Mouse (Mus musculus): ENCODE data around the gene Abca13.

Abca13 gene

DNA sequence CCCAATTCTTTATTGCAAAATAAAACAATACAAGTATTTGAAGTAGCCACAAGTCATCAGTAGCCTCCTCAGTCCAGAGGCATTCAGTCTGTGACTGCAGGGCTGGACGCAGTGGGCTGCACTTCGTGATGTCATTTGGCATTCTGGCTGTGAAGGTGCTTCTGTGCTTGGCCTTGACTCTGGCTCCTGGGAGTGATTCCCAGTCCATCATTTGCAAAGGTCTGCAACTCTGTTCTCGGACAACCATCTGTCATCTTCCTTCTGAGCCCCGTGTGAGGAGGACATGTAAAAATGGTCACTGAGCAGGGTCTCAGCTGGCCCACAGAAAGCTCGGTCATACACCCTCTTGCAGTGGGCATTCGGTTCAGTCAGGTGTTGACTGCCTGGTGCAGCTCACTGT lies 345.1 kb downstream of the Abca13 start:
- no peak for DNase-seq

DNA sequence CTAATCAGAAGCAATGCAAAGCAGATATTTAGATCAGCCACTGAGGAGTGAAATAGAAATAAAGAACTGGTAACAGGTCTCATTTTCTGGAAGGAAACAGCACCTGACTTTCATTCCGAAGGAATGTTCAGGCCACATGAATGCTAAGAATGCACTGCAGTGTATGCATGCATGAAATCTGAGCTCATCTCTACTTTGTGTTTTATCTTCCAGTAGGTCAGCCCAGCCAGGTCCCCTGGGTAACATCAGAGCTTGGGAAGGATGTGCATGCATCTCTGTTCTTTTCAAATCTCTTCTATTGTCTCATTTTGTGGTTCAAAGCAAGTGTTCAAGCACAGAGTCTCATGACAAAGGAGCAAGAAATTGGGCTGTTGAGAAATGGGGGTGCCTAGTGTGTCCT lies 346.6 kb downstream of the Abca13 start:
- DNase-seq = no peak

DNA sequence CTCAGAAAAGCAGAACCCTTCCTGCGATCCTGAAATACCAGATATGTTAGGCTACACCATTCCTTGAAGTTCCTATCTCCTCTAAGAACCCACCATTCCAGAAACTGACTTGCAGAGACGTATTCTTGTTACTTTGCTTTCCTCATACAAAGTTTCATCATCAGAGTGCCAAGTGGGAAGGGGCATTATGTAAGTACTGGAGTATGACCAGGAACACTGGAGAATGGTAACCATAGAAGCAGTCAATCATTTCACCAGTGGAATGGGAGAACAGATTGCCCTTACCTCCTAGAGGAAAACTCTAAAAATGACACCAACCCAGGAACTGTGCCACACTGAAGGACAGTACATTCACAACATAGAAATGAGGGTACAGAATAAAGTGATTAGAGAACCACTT lies 368.3 kb downstream of the Abca13 start:
- no peak for DNase-seq

DNA sequence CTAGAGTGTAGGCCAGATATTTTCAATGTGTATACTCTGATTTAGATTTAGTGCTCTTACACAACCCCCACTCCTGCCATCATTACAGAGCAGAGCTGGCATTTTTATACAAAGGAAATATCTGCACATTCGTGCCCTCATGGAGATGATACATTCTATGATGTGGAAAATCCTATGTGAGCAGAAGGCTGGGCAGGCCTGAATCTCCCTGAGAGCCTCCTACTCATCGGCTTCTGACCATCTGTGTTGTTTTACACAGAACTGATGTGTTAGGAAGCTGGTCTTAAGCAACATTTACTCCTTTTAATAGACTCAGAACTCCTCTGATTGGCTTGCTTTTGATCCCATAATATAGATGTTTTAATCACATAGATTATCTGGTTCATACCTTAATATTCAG lies 376.6 kb downstream of the Abca13 start:
- DNase-seq = no peak

DNA sequence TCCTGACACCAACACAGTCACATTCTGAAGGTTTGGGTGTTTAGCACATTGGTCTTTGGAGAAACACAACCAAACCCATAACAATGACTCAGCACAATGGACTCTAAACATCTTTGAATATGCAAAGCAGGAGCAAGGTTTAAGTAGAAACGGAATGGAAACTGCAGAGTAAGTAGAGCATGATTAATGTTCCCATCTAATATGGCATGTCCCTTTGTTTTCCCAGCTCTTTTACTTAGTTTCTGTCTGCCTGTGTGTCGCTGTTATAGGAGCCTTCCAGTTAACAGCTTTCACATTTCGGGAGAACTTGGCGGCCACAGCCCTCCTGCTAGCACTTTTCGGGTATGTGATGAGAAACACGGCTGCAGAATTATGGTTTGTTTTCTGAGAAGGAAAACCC lies 378.6 kb downstream of the Abca13 start:
- no peak for DNase-seq

DNA sequence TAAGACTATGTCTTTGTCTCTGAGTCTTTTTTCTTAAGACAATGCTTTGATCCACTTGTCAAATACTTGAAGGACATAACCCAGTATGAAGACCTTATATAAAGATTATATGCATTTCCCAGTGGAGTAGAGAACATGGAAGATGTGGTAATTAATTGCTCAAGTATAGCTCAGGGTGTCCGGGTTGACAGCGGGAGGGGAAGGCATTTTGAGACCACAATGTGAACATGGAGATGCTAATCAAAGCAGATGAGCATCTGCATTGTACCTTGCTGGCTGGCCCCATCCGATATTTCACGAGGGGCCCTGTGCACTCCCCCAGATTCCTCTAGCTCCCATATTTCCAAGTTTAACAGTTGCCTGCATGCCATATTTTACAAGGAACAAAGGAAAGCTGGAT lies 383.2 kb downstream of the Abca13 start:
- DNase-seq = no peak

DNA sequence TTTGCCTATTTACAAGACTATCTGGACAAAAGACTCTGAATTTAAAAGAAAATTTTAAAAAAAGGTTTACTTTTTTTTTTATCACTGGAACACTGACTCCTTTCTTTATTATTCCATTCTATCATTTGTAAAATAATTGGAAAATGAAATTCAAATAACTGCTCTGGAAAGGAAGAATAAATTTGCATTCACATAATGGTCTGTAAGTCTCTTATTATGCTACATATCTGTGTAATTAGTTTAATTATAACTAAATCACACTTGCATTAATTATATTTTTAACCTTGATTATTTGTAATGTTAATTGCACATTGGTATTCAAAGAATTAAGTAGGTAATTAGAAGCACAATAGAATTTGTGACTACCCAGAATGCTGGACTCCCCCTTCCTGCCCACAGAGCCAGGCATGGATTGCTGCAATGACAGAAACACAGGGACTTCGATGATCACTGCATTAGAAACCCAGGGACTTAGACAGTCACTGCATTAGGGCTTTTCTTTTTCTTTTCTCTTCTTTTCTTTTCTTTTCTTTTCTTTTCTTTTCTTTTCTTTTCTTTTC lies 400.1 kb downstream of the Abca13 start:
- DNase-seq = no peak

DNA sequence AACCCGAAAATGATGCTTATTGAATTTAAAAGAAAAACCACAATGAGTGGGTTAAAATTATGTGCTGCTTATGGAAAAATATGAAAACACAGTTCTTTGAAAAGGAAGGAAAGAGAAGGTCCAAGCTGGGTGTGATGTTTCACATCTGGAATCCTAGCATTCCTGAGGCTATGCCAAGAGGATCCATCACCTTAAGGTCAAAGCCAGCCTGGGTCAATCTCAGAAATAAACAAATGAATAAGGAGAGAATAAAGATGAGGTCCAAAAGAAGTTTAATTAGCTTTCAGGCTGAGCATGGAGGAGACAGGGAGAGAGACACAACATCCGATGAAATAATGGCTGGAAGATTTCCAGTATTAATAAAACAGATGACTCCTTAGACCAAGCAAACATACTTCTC lies 405.6 kb downstream of the Abca13 start:
- DNase-seq = no peak

DNA sequence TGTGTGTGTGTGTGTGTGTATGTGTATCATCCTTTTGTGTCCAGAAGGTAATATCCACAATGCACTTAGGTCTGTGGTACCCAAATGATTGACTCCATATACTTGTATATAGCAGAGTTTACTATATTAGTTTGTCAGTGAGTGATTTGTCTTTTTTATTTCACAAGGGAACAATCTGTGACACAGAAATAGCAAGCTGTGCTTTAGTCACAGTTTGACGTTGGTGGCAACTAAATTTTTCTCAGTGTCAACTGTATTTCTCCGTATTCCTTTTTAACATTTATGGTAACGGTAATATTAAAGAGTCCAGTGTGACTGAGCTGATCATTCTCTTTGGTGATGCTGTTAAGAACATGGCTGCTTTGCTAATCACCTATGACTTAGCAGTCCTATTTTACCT lies 409.4 kb downstream of the Abca13 start:
- no peak for DNase-seq

DNA sequence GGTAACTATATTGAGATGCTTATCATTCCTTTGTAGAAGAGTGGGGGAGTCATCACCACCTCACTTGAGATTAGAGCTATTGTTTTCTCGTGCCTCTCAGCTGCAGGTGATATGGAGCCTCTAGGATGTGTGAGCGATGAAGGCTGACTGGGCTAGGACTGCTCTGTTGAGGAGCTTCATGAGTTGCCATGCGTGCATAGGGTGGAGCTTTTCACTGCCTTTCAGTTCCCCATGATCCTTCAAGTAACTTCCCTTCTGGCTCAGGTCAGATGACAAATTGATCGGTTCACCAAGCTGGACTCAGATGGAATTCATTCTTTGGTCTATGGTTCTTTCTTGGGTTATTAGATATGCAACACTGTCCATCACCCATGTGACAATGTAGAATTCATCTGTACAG lies 410.4 kb downstream of the Abca13 start:
- no peak for DNase-seq

DNA sequence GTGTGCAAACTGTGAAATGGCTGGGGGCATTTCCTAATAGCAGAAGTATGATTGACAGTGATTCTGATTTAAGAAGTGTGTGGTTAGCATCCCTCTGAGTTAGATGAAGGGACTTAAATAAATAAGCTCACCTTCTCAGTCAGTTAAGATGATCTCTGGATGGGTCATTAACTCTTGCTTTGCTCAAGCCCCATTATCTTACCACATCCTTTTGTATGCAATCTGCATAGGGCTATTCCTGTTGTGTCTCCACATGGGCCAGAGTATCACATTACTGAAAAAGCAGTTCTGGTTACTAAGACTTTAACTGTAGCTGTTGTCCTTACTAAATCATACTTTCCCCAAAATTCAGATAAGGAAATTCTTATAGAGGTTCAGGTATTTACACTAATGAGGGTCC lies 416.5 kb downstream of the Abca13 start:
- DNase-seq = no peak

DNA sequence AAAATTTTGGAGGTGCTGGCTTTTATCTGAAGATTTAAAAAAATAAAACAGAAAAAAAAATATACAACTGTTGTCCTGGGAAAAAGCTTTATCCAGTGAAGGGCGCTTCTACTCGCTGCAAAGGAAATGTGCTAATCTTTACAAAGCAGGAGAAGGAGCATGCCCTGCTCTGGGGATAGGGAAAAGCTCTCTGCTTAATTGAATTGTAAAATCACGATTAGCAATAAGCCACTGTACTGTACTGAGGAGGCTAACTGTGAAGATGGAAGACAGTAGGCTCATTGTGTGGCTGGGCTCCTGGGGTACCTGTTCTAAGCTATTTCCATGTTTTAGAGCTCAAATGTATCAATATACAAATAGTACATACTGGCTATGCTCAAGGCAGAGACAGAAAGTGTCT lies 417.3 kb downstream of the Abca13 start:
- DNase-seq = no peak

DNA sequence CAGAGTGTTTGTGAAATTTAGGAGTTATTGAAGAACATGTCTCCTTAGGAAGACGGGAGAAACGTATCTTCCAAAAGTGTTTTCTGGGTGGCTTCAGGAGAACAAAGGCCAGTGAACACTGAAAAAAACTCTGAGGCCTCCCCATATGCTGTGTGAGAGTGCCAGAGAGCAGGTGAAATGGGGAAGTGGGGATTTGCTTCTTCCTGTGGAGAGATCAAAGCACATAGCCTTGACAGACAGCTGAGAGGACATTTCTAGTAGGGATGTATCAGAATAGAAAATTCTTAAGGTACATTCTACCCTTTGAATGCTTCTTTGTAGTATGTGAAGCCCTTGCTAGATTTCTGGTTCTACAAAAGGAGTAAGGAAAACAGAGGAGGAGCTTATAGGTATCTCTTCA lies 424.4 kb downstream of the Abca13 start:
- DNase-seq = no peak

DNA sequence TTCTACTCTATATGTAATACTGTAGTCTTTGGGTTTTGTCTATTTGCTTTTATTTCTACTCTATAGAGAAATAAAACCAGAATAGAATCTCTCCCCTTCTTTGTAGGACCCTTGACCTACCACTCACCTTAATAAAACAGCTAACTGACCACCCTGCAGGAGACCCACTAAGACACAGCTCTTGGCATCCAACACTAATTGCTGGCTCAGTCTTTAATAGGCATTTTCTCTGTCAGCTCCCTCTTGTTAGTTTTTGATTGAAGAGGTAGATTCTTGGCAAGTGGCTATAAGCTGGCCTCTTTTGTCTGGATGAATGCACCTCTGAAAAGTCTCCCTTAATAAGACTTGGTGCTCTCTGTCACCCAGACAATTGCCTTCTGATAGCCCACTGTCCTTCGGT lies 424.9 kb downstream of the Abca13 start:
- DNase-seq = no peak

DNA sequence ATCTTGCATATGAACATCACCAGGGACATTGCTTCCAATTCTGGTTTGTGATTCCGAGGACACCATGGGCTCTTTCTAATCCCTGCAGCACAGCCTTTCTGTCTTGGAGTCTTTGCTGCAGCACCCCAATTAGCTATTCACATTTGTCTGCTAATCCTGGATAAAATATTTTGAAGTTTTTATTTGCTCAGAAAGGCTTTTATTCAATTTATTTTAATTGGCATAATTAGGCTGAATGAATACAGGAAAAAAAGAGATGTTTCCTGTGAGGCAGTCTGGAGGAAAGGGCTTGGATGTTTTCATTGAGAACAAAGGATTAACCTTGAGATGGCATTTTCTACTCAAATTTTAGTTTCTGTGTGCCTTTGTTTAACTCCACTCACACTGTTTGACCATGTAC lies 428.2 kb downstream of the Abca13 start:
- no peak for DNase-seq

DNA sequence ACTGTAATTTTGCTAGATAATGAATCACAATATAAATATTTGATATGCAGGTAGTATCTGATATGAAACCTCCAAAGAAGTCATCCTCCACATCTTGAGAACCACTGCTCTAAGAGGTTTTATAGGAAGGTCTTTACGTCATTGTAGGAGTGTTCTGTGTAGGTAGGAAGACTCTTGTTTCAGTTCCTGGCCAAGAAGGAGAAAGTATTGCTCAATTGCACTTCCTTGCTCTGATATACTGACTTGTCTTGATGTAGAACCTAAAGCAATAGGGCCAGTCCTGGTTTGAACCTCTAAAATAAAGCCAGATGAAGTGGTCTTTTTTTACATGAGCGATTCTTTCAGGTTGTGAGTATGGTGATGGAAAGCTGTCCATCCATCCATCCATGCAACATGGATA lies 431.1 kb downstream of the Abca13 start:
- no peak for DNase-seq

DNA sequence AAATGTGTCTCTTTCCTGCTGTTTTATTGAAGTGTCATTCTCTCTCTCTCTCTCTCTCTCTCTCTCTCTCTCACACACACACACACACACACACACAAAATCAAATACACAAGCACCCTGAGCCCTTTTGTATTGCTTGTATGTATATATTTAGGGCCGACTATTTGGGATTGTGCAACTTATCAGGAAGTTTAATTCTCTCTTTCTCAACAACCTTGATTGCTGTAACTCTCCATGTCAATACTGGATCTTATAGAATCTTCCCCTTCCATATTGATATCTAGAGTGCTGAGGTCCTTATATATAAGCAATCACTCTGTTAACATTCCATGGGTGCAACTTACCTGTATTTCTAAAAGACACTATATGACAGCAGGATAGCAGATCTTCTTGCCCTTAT lies 433.0 kb downstream of the Abca13 start:
- DNase-seq = no peak

DNA sequence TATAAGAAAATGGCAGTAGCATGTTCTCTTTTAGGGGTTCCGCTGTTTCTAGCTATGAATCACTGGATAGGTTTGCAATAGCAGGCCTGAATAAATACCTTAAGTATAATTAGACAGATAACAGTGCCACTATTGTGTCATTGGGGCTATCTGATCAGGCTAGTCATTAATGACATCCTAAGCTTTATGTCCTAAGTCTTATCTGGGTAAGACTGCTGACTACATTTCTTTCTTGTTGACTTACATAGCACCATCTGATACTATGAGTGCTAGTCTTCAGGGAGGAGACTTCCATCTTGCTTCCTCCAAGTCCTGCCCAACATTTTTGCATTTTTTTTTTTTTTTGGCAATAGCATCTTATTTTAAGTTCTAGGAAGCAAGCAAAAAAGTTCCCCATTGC lies 434.1 kb downstream of the Abca13 start:
- no peak for DNase-seq

DNA sequence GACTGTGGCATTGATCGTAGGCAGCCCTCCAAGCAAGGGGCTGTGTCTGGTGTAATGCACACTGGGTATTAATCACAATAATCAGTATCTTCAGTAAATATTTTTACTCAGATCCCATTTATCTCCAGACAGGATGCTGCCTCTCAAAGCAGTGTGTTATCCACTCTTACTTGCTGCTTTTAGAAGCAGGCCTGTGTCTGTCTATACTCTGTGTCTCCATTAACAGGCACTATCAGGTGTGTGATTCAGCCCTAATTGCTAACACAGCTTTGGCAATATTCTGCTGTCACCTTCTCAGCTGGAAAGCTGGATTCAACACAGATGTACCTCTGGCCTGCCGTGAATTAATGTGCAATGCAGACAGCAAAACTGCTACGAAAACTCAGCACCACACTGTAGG lies 455.5 kb downstream of the Abca13 start:
- DNase-seq = no peak

DNA sequence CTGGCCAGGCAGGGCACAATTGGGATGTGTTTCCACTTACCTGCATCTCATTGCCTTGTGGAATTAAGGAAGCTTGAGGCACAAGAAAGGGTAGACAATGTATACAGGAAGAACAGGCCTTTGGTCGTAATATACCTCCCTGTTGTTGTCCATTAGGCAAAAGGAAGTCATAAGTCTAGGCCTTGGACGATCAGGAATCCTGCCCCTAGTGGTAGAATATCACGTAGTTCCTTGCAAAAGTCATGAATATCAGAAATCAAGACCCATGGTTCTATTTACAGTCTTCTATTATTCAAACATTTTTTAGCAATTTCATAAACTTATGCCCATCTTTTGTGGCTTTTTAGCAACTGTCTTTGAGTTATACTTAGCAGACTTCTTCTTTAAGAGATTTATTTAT lies 456.2 kb downstream of the Abca13 start:
- no peak for DNase-seq

DNA sequence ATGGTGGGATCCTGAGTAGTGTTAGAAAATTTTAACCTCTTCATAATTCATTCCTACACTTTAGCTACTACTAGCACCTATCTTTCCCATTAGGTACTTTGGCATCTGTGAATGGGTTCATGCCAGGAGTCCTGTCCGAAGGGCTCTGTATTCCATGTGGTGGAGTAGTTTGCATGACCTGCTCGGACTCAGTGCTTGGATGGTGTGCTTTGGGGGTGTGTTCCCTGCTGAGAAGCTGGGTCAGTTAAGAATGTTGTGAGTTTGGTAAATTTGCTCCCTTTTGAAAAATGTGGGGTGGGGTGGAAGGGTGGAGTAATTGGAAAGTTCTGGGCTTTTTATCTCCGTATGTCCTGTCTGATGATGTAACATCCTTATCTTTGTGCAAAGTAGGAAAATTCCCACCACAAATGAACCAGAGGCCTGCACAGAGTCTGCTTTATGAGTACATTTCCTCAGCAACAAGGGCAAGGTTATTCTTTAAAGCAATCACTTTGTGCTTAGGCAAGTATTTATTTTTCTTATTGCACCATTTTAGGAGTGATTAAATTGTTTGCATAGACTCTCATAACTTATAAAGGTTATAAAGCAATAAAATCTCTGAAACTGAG lies 475.0 kb downstream of the Abca13 start:
- DNase-seq = no peak

DNA sequence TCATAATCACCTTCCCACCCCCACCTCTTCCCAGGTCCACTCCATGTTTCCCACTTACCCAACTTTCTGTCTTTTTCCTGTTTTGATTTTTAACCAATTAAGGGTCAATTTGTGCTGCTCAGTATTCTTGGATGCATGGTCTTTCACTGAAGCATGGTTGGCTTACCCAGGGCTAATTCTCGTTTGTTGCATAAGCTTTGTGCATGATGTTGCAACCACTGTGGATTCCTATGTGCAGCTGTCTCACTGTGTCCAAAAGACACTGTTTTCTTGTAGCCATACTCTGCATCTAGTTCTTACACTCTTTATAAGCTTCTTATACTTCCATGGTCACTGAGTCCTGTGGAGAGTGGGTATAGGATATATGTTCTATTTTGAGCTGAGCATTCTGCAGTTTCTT lies 477.7 kb downstream of the Abca13 start:
- no peak for DNase-seq

DNA sequence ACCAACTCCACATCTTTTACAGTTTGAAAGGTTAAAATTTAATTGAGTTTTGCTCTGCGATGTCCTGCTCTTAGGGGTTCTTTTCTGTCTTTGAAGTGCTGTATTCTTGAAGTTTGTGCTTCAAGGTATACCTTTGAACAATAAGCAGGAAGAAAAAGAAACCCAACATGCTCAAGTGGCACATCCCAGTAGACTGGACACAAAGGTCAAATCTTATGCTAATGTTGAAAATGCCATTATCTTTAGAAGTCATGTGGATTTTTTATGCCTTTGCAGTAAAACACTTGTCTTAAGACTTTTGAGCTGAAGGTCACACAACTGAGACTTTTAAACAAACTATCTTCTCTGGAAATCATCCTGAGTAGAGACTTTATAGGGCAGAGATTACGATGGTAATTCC lies 493.2 kb downstream of the Abca13 start:
- no peak for DNase-seq

DNA sequence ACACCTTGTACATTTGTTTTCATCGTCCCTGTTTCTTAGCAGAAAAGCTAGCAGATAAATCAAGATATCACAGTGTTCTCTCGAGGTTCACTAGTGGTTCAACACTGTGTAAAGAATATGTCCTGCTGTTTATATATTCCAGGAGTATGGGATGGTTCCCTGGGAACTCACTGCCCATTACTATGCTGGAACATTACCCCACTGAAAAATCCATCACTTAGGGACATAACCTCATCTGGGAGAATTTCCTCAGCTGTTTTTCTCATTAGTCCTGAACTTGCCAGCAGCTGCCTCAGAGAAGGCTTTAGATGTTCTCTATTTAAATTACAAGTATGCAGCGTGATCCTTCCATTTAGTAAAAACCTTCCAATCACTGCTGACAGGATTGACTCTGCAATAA lies 513.4 kb downstream of the Abca13 start:
- DNase-seq = no peak

DNA sequence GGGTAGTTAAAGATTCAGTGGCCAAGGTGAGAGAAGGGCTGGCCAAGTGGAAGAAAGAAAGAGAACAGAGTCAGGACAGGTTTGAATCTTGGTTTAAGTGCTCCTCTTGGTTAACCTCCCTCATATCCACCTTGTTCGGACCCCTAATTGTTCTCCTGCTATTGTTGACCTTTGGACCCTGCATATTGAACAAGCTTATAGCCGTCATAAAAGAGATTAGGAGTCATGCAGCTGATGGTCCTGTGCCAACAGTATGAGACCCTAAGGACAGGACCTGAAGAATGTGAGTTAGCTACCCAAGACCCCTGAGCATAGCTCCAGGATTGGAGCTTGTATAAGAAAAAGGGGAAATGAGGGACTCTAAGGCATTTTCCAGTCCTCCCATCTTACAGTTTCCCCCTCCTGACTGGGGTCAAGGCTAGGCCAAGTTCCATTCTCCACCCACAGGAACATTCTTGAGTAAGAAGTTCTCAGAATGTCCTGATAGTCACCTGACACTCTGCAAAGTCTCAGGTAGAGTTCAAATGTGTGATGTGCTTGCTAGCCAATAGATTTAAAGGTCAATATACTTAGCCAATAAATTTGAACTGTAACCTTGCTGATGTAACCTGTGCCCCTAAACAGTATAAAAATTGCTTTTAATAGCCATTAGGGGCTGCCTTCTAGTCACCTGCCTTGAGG lies 536.2 kb downstream of the Abca13 start:
- no peak for DNase-seq

Measured in thymus, postnatal 14 days (tissue).